Mouse (Mus musculus): ENCODE measurements at regions not wholly inside any gene's neighbourhood (a gene's known extent, or its start where the extent isn't known, plus 50 kb on each side); places are given as distances from the start of the nearest gene placed in this dataset.

GRCm38 (mm10) chr1:151074508-151075314 lies 81.5 kb upstream of the Hmcn1 start:
- no peak for TF ChIP-seq POLR2A (IDR thresholded peaks at IDR 0.05; ENCODE audit: insufficient read depth, low read depth, low read length)
- TF ChIP-seq CTCF (IDR thresholded peaks at IDR 0.05; ENCODE audit: insufficient read depth, low read depth, low read length): no peak
